Comparison of ENCODE assay signal across 8 mouse cellular contexts in genomic region chr10:122983579-122984530, GRCm38 (mm10).
DNase-seq lines count a peak whose midpoint lies in the region; ATAC-seq and TF ChIP-seq lines count a peak whose summit lies in the region.

No protein-coding gene starts in this region.

- no peak for TF ChIP-seq POLR2A in brain, embryonic 14.5 days (IDR thresholded peaks at IDR 0.05; ENCODE audit: borderline replicate concordance, extremely low read depth, insufficient read depth, insufficient read length, poor library complexity, severe bottlenecking)

- H3K27ac ChIP-seq in layer of hippocampus, adult 2 months = peak overlapping the region; percentile 99
- H3K27ac ChIP-seq in hindbrain, embryonic 14.5 days = peak overlapping the region; percentile 99; the same call in 1 of the 2 replicates
- H3K27ac ChIP-seq in midbrain, postnatal 0 days (ENCODE audit: low read depth, low read length) = no peak overlapping the region; the same call in 1 of the 2 replicates

- no peak for TF ChIP-seq CTCF in layer of hippocampus, adult 2 months (conservative IDR thresholded peaks at IDR 0.05)
- TF ChIP-seq CTCF in brain, embryonic 14.5 days (IDR thresholded peaks at IDR 0.05; ENCODE audit: borderline replicate concordance, extremely low read depth, insufficient read depth, insufficient read length) = no peak
- no peak for TF ChIP-seq CTCF in midbrain, postnatal 0 days (IDR thresholded peaks at IDR 0.05)

- H3K4me3 ChIP-seq in layer of hippocampus, adult 2 months = peak overlapping the region; percentile 98
- peak overlapping the region; percentile 99 for H3K4me3 ChIP-seq in hindbrain, embryonic 14.5 days (replicated peaks; ENCODE audit: low read length)
- peak overlapping the region; percentile 91 for H3K4me3 ChIP-seq in midbrain, postnatal 0 days (ENCODE audit: low read depth, low read length)

- DNase-seq in layer of hippocampus, adult 2 months (ENCODE audit: low spot score in 2 of 2) = no peak
- DNase-seq in layer of hippocampus, adult 11-12 months (ENCODE audit: low spot score) = no peak
- DNase-seq in brain, embryonic 14.5 days (ENCODE audit: low read depth) = peak; percentile 39
- DNase-seq in hindbrain, embryonic 14.5 days (ENCODE audit: low spot score) = no peak
- no peak for DNase-seq in midbrain, postnatal 0 days (ENCODE audit: low spot score)
- DNase-seq in thymus, postnatal 36 days = no peak
- DNase-seq in kidney, adult 18-20 months = no peak
- no peak for DNase-seq in adrenal gland, postnatal 36 days

- H3K4me1 ChIP-seq in hindbrain, embryonic 14.5 days (replicated peaks; ENCODE audit: control insufficient read depth, insufficient read depth, low read length) = peaks cover 28% of the 10 kb centered on the region
- peaks cover 10% of the 10 kb centered on the region for H3K4me1 ChIP-seq in midbrain, postnatal 0 days (ENCODE audit: insufficient read depth, low read length)

- WGBS in hindbrain, embryonic 14.5 days = 42% methylated on average over 10 of the region's 10 CpGs
- WGBS in midbrain, postnatal 0 days = 39% methylated on average over 10 of the region's 10 CpGs

- H3K4me2 ChIP-seq in hindbrain, embryonic 14.5 days (replicated peaks) = peak overlapping the region; percentile 66
- peak overlapping the region; percentile 71 for H3K4me2 ChIP-seq in midbrain, postnatal 0 days (ENCODE audit: low read depth, low read length, poor library complexity, severe bottlenecking)

- H3K9ac ChIP-seq in hindbrain, embryonic 14.5 days = peak overlapping the region; percentile 99
- H3K9ac ChIP-seq in midbrain, postnatal 0 days (replicated peaks; ENCODE audit: low read length, poor library complexity, severe bottlenecking) = peak overlapping the region; percentile 52

- ATAC-seq in hindbrain, embryonic 14.5 days (ENCODE audit: low FRiP score) = no peak
- ATAC-seq in midbrain, postnatal 0 days (ENCODE audit: low FRiP score) = no peak

- peaks cover 14% of the 10 kb centered on the region; the same call in 1 of the 2 replicates for H3K36me3 ChIP-seq in hindbrain, embryonic 14.5 days (replicated peaks; ENCODE audit: control insufficient read depth, insufficient read depth)
- no peaks in the 10 kb centered on the region; the same call in 1 of the 2 replicates for H3K36me3 ChIP-seq in midbrain, postnatal 0 days (ENCODE audit: insufficient read depth, low read length)

- H3K9me3 ChIP-seq in hindbrain, embryonic 14.5 days (ENCODE audit: control insufficient read depth, low read length) = no peaks in the 10 kb centered on the region
- H3K9me3 ChIP-seq in midbrain, postnatal 0 days (ENCODE audit: low read length) = no peaks in the 10 kb centered on the region

- no peaks in the 10 kb centered on the region for H3K27me3 ChIP-seq in hindbrain, embryonic 14.5 days (ENCODE audit: control insufficient read depth, insufficient read depth, low read length)
- no peaks in the 10 kb centered on the region for H3K27me3 ChIP-seq in midbrain, postnatal 0 days (ENCODE audit: insufficient read depth, low read length)
